Mouse (Mus musculus) E14TG2a.4 (cell line): Measurements from ENCODE around the gene Sf3b5.
A peak's percentile ranks its signal among the peaks of the same experiment; 100 is the strongest.

Experiments used
- H3K27me3 ChIP-seq: 2 replicates; pipeline ENCODE4 v1.6.1; 2014; ENCODE audit warnings: low read length, control low read depth; ENCODE audit not compliant: insufficient read depth
- H3K36me3 ChIP-seq: 2 replicates; pipeline ENCODE4 v1.6.1; 2014; ENCODE audit warnings: low read length, control low read depth; ENCODE audit not compliant: insufficient read depth
- H3K4me1 ChIP-seq: replicated peaks from 2 replicates; pipeline ENCODE4 v1.6.1; 2014; ENCODE audit warnings: low read depth, low read length, control low read depth
- H3K4me3 ChIP-seq: replicated peaks from 2 replicates; pipeline ENCODE4 v1.5.1; 2014; ENCODE audit warnings: mild to moderate bottlenecking, low read length
- H3K9me3 ChIP-seq: 2 replicates; pipeline ENCODE4 v1.6.1; 2014; ENCODE audit warnings: low read length, control low read depth
- CTCF ChIP-seq: conservative IDR thresholded peaks from 2 replicates; pipeline ENCODE4 v1.5.1; 2014; ENCODE audit warnings: low read length
- NANOG ChIP-seq: IDR thresholded peaks from 2 replicates; pipeline ENCODE4 v1.6.1; 2014; ENCODE audit warnings: borderline replicate concordance, low read length, mixed read lengths
- POU5F1 ChIP-seq: IDR thresholded peaks from 2 replicates; pipeline ENCODE4 v1.6.1; 2014; ENCODE audit warnings: low read length, borderline replicate concordance

Sf3b5 gene

GRCm38 (mm10) chr10:13005043-13005442, at the start of gene Sf3b5:
Gene Sf3b5, plus strand, starts transcription at chr10:13005343.
- Histone ChIP-seq H3K36me3 (peaks cover 8% of the 10 kb centered on the region), H3K4me3 (no peak within 1 kb of the TSS), H3K4me1 (peaks cover 12% of the 10 kb centered on the region), H3K9me3 (no peaks in the 10 kb centered on the region), H3K27me3 (no peaks in the 10 kb centered on the region)
- TF ChIP-seq POU5F1, result no peak
- no peak for TF ChIP-seq NANOG
- TF ChIP-seq CTCF, result no peak

GRCm38 (mm10) chr10:12955831-12956230, 49.3 kb upstream of the Sf3b5 start:
- Histone ChIP-seq H3K27me3 (peaks cover 5% of the 10 kb centered on the region), H3K9me3 (peaks cover 5% of the 10 kb centered on the region), H3K36me3 (no peaks in the 10 kb centered on the region), H3K4me3 (no peak overlapping the region), H3K4me1 (no peaks in the 10 kb centered on the region)
- no peak for TF ChIP-seq CTCF
- no peak for TF ChIP-seq POU5F1
- no peak for TF ChIP-seq NANOG

GRCm38 (mm10) chr10:12957271-12957670, 47.9 kb upstream of the Sf3b5 start:
- H3K27me3 ChIP-seq, result peaks cover 19% of the 10 kb centered on the region
- peaks cover 5% of the 10 kb centered on the region for H3K9me3 ChIP-seq
- H3K4me3 ChIP-seq, result no peak overlapping the region
- no peaks in the 10 kb centered on the region for H3K4me1 ChIP-seq
- TF ChIP-seq POU5F1, result no peak
- no peaks in the 10 kb centered on the region for H3K36me3 ChIP-seq

- peaks cover 8% of the 10 kb centered on the region for H3K4me1 ChIP-seq
- no peak for TF ChIP-seq CTCF
- TF ChIP-seq NANOG, result no peak
- no peak for TF ChIP-seq POU5F1
- no peaks in the 10 kb centered on the region for H3K36me3 ChIP-seq
- H3K27me3 ChIP-seq, result peaks cover 46% of the 10 kb centered on the region
- H3K4me3 ChIP-seq, result no peak overlapping the region
- H3K9me3 ChIP-seq, result peaks cover 5% of the 10 kb centered on the region
These were observed 43.6 kb upstream of the Sf3b5 start for GRCm38 (mm10) chr10:12961546-12961945.

- H3K36me3 ChIP-seq, result no peaks in the 10 kb centered on the region
- peaks cover 53% of the 10 kb centered on the region for H3K27me3 ChIP-seq
- TF ChIP-seq CTCF (no peak), POU5F1 (no peak), NANOG (no peak)
- H3K4me3 ChIP-seq, result no peak overlapping the region
- H3K4me1 ChIP-seq, result peaks cover 8% of the 10 kb centered on the region
- H3K9me3 ChIP-seq, result peaks cover 5% of the 10 kb centered on the region
These were observed 42.9 kb upstream of the Sf3b5 start for GRCm38 (mm10) chr10:12962238-12962637.

GRCm38 (mm10) chr10:12963362-12964147, 41.6 kb upstream of the Sf3b5 start:
- Histone ChIP-seq H3K36me3 (no peaks in the 10 kb centered on the region), H3K27me3 (peaks cover 58% of the 10 kb centered on the region), H3K4me3 (peak overlapping the region; percentile 89), H3K4me1 (peaks cover 8% of the 10 kb centered on the region), H3K9me3 (peaks cover 5% of the 10 kb centered on the region)
- TF ChIP-seq CTCF (no peak), NANOG (no peak), POU5F1 (no peak)

GRCm38 (mm10) chr10:12964151-12965075, 40.7 kb upstream of the Sf3b5 start, which contains the start of gene Stx11:
Gene Stx11, minus strand, starts transcription at chr10:12964298.
- no peak for TF ChIP-seq NANOG
- no peak for TF ChIP-seq POU5F1
- no peak for TF ChIP-seq CTCF
- Histone ChIP-seq H3K4me3 (peak within 1 kb of the TSS; percentile 89), H3K36me3 (no peaks in the 10 kb centered on the region), H3K4me1 (peaks cover 8% of the 10 kb centered on the region), H3K9me3 (peaks cover 5% of the 10 kb centered on the region), H3K27me3 (peaks cover 57% of the 10 kb centered on the region)

GRCm38 (mm10) chr10:12965669-12966180, 39.4 kb upstream of the Sf3b5 start:
- H3K4me3 ChIP-seq, result no peak overlapping the region

More at GRCm38 (mm10) chr10:12965669-12966180, 39.4 kb upstream of the Sf3b5 start:
- Histone ChIP-seq H3K4me1 (peaks cover 8% of the 10 kb centered on the region), H3K36me3 (no peaks in the 10 kb centered on the region), H3K27me3 (peaks cover 57% of the 10 kb centered on the region), H3K9me3 (no peaks in the 10 kb centered on the region)
- TF ChIP-seq CTCF, result no peak
- no peak for TF ChIP-seq NANOG
- no peak for TF ChIP-seq POU5F1
